Mouse (Mus musculus) lung, adult 2 months (tissue): Measurements from ENCODE around the gene Msrb3.

Experiments
- CTCF ChIP-seq: fragments of 200-500 bp; IDR thresholded peaks from 2 replicates; pipeline ENCODE4 v1.5.1; 2011; ENCODE audit warnings: mild to moderate bottlenecking, low read length, control low read depth; ENCODE audit not compliant: insufficient read depth
- POLR2A ChIP-seq: fragments of 200-500 bp; IDR thresholded peaks from 2 replicates; pipeline ENCODE4 v1.6.1; 2011; ENCODE audit warnings: low read depth, mild to moderate bottlenecking, control low read depth, low read length, borderline replicate concordance; ENCODE audit errors: extremely low read depth

DNA sequence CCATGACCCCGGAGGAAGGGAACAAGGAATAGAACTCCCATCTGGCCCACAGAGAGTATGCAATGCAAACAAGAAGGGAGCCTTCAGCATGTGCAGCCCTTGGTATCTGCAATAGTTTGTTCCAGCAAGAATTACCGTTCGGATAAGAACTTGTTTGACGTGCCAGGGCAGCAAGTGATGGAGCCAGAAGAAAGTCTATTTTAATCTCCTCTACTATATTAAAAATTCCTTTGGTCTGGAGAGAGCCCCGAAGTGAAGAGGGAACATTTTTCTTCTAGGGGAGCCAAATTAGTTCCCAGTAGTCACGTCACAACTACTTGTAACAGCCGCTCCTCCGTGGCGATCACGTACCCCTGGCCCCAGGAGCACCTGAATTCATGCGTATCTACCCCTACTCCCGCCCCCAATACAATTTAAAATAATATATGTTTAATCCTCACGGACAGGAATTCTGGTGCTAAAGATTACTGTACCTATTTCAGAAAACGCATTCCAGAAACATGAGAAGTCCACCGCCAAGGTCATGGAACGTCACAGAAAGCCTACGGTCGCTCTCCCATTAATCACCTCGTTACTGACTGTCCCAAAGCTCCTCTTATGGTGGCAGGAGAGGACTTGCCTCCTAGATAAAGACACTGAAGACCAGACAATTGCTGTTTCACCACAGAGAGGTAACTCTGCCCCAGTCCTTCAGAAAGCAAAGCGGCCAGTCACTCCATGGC, 22.2 kb downstream of the Msrb3 start:
- no peak for TF ChIP-seq CTCF
- TF ChIP-seq POLR2A = no peak
